Mouse (Mus musculus) common myeloid progenitor, adult 5-6 weeks (primary cell): ENCODE data around the gene Frmd4a. TPM values are rescaled to one million over a fixed set of nuclear protein-coding genes. Genes with fewer than 3 reads are reported as not detected.
"Not testable (repeated sequence)": the region's sequence is repeated elsewhere in the genome, so short reads cannot be mapped to it uniquely, and the experiment has no call there.

Source experiments
- ATAC-seq: replicated peaks from 2 replicates; pipeline ENCODE4 v1.8.0; 2016; ENCODE audit warnings: low read depth, mild to moderate bottlenecking, moderate TSS enrichment, inconsistent platforms; ENCODE audit not compliant: poor library complexity, severe bottlenecking
- total RNA-seq: library from RNA; stranded (forward); fragments of 200-1000, 187-1606 nt; gene quantifications from 2 replicates; pipeline ENCODE4 v1.2.3, GENCODE M21; 2017

The Frmd4a gene
- total RNA-seq, 1 experiment from 2014 or later = 26.3 TPM

DNA sequence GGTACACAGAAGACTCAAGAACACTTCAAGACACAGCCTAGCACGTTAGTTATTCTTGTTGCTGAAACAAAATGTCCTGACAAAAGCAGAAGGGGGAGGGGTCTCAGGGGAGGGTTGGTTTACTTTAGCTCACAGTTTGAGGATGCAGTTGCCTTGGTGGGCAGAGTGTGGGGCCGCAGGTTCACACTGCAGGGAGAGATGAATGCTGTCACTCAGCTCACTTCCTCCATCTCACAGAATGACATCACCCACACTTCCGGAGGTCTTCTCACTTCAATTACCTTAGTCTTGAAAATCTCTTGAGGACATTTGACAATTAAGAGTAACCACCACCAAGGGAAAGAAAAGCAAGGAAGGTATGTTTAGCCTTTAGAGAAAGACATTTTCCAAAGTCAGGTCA lies 574.1 kb downstream of the Frmd4a start:
- ATAC-seq = no peak

DNA sequence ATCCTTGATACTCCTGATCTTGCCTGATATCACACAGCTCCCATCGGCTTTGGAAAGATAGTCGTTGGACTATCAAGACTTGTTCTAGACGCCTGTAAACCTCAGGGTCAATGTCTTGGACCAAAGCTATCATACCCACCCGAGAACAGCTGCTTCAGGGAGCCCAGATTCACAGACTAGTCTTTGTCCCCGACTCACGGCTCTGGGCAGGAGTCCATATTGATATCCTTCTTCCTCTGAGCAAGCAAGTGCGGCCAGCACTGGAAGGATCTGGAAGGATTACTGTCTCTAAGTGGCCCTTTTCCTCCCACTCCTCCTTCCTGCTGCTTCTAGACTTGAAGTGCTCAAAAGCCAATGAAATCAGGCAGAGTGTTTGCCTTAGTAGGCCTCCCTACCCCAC lies 575.1 kb downstream of the Frmd4a start:
- ATAC-seq = no peak

DNA sequence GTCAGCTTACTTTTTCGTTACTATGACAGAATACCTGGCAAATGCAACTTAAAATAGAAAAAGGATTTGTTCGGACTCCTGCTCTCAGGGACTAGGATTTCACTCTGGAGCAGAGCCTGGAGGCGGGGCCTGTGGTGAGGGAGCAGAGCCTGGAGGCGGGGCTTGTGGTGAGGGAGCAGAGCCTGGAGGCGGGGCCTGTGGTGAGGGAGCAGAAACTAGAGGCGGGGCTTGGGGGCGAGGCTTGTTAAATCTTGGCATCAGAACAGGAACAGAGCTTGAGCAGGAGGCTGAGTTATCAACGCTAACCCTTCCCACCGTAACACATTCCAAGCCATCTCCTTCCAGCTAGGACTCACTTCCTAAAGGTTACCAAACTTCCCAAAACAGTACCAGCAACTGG lies 575.9 kb downstream of the Frmd4a start:
- peak; percentile 96 for ATAC-seq

DNA sequence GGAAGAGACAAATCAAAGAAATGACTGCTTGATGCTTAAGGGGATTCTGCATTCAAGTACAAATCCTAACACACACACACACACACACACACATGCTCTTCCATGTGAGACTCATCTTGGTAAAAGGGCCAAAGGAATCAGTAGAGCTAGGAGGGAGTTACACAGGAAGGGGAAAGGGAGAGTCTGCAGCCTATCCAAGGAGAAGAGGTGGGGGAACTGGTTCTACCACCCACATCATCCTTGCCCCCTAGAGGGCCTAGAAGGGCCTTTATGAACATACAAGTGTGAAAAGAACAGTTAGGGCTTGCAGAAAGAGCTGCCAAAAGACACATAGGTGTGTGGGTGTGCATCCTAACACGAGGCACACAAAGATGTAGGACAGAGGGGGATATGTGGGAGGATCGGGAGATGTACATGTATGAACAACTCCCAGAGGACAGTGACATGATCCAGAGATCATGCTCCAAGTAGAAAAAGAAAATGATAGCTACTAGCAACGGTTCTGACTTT lies 576.4 kb downstream of the Frmd4a start:
- ATAC-seq = no peak

DNA sequence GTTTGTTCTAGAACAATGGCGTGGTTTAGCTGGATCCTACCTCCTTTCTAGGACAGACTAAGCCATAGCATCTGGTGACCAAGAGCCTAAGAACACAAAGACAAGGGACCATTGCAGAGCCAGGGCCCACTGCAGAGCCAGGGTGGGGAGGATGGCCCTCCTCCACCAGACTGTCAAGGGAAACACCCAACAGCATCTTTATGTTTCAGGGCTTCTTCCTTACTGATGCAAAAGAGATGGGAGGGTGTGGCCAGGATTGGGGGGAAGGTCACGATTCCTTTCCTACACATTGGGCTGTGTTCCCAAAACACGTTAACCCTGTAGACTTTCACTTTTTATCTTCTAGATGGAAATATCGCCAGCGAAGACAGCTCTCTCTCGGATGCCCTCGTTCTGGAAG lies 579.5 kb downstream of the Frmd4a start:
- no peak for ATAC-seq

DNA sequence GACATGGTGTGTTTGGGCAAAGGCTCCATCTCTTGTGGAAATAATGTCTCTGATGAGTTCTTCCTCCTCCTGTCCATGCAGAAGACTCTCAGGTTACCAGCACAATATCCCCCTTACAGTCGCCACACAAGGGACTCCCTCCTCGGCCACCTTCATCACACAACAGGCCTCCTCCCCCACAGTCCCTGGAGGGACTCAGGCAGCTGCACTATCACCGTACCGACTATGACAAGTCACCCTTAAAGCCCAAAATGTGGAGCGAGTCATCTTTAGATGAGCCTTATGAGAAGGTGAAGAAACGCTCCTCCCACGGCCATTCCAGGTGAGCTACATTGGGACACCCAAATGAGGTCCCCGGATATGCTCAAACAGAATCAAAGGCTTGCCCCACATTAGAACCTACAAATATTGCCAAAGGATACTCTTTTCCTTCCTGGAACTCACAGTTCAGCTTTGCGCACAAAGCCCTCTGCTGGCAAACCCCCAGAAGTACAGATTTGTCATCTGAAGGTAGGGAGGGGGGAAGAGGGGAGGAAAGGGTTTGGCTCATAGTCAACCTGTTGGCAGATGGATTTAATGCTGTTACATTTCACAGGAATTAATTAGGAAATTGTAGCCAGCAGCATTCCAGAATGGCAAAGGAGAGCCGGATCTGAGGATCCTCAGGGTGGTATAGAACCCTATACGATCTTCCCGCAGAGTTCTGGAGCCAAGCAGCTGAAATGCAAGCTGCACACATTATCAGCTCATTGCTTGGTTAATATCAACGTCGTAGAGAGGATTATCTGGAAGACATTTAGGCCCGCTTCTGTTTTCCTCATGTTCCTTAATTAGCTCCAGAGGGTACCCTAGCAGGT lies 583.7 kb downstream of the Frmd4a start:
- peak; percentile 80 for ATAC-seq

DNA sequence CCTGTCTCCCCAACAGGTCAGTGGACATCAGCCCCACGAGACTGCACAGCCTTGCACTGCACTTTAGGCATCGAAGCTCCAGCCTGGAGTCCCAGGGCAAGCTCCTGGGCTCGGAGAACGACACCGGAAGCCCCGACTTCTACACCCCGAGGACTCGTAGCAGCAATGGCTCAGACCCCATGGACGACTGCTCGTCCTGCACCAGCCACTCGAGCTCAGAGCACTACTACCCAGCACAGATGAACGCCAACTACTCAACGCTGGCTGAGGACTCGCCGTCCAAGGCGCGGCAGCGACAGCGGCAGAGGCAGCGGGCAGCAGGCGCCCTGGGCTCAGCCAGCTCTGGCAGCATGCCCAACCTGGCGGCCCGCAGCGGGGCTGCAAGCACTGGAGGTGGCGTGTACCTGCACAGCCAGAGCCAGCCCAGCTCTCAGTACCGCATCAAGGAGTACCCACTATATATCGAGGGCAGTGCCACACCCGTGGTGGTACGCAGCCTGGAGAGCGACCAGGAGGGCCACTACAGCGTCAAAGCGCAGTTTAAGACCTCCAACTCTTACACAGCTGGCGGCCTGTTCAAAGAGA lies 585.9 kb downstream of the Frmd4a start:
- ATAC-seq = no peak

DNA sequence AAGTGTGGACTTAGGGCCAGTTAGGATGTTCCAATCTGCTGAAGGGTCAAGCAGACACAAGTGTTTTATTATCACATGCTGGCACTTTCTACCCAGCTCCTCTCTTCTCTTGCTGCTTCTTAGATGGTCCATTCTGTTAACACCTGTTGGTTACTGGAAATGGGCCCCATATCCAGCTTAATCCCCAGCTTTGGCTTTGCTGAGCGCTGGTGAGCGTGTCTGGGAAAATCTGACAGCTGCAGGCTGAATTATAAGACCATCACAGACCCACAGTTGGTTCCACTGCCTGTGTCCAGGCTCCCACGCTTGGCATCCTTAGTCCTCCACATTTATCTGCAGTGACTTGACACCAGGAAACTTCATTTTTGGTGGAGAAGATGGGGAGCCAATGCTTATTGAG lies 589.0 kb downstream of the Frmd4a start:
- ATAC-seq = no peak

DNA sequence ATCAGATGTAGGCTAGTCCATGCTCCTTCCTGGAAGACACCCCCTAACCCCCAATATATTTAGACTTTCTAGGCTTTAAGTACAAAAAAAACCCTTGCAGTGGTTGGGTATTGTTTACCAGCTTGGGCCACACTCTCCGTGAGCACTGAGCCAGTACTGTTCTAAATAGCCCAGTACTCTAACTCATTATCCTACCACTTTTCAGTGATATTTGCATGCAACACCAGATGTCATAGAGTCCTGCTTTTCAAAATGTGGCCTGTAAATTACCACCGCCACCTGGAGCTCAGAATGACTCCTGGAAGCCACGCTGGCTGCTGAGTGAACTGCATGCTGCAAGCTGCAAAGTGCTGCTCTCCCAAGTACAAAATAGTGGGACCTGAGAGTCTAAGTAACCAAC lies 590.7 kb downstream of the Frmd4a start:
- no peak for ATAC-seq

DNA sequence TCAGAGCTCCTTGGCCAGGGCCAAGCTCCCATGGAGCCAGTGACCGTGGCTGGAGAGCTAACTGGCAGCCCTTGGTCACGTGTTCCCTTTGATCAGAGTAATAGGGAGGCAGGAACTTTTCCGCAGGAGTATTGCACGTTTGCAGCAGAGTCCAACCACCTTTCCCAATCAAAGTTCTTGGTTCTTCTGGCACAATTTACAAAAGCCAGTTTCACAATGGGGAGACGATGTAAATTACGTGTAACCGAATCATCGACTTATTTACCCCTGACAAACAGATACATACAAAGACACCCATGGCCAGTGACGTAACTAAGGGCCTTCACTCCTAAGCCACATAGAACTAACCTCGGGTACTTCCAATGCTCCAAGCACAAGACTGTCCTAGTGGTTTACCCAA lies 591.9 kb downstream of the Frmd4a start:
- ATAC-seq = no peak

DNA sequence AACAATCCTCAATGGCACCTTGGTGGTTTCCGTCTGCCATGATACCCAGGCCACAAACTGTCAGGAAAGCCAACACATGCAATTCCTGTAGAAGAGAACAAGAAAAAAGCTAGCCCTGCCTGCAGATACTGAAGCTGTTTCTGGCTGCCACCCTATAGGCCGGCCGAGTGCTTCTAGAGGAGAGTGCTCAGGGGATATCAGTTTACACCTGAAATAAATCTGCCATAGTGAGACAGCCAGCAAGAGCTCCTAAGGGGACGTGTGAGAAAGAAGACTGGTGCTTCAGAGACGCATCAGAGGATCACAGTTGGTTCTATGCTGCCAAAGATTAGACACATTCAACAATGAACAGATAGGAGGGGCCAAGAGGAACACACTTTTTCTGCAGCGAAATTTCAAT lies 593.8 kb downstream of the Frmd4a start:
- no peak for ATAC-seq

DNA sequence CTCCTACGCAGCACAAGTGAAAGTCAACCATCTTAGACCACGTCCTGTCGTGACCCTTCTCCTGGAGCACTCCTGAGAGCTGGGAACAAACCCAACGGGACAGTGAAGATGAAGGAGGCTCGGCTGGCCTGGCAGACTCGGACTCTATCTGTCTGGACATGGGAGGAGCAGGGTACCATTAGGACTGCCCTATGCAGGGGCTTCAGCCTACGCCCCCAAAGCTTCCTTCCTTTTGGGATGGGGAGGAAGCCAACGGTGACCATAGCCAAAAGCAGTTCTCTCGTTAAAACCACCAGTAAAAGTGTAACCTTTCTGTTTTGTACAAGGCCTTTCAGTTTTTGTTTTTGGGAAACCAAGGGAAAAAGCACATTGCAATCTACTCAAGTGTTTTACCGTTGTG lies 594.2 kb downstream of the Frmd4a start:
- ATAC-seq = no peak

DNA sequence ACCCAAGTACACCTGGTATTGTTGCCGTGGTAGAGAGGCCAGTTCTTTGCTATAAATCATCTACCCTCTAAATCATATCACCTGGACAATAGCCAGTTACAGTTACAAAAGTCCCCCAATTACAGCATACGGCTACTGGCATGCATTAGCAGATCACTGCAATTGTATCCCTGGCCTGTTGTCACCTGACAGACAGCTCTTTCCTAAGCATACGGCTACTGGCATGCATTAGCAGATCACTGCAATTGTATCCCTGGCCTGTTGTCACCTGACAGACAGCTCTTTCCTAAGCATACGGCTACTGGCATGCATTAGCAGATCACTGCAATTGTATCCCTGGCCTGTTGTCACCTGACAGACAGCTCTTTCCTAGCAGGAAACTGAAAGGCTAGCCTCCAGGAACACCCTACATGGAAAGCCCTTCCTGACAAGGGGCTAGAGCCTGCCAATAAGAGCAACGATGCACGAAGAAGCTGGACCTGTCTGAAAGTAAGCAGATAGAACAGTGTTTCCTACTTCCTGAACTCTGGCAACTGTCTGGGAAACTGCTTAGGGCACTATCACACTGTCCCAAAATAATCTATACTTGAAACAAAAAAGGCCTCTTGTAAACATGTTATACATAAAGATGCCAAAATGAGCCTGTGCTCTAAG lies 596.9 kb downstream of the Frmd4a start:
- not testable (repeated sequence) for ATAC-seq

DNA sequence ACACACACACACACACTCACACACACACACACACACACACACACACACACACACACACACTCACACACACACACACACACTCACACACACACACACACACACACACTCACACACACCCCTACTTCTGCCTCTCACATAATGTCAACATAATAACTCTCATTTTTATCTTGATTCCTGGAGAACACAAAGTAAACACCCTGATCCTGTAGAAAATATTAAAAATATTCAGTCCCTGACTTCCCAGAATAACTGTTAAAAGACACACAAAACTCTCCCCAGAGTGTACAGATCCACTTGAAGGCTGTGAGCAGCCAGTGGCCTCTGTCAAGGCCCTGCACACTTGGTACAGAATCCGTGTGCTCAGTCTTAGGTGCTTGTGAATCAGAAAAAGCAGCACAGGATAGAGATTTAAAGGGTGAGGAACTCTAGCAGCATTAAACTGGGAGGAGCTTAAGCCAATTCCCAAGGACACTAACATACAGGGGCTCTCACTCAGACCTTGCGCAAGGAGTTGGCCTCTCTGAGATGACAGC lies 597.6 kb downstream of the Frmd4a start:
- no peak for ATAC-seq

DNA sequence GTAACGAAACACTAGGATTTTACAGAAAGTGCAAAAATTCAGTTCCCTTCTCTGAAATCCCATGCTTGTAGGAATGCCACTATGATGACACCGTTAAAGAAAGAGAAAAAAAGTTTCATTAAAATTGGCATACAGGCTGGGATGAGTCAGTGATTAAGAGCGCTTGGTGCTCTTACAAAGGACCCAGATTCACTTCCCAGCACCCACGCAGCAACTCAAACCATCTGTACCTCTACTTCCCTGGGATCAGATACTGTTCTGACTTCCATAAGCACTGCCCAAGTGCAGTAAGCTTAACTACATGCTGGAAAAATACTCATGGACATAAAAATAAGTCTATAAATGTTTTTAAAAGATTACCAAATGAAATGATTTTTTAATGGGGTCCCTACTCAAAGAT lies 599.5 kb downstream of the Frmd4a start:
- ATAC-seq = no peak

DNA sequence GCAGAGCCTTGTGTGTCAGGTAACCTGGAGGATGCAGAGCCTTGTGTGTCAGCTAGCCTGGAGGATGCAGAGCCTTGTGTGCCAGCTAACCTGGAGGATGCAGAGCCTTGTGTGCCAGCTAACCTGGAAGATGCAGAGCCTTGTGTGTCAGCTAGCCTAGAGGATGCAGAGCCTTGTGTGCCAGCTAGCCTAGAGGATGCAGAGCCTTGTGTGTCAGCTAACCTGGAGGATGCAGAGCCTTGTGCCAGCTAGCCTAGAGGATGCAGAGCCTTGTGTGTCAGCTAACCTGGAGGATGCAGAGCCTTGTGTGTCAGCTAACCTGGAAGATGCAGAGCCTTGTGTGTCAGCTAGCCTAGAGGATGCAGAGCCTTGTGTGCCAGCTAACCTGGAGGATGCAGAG lies 601.6 kb downstream of the Frmd4a start:
- not testable (repeated sequence) for ATAC-seq

DNA sequence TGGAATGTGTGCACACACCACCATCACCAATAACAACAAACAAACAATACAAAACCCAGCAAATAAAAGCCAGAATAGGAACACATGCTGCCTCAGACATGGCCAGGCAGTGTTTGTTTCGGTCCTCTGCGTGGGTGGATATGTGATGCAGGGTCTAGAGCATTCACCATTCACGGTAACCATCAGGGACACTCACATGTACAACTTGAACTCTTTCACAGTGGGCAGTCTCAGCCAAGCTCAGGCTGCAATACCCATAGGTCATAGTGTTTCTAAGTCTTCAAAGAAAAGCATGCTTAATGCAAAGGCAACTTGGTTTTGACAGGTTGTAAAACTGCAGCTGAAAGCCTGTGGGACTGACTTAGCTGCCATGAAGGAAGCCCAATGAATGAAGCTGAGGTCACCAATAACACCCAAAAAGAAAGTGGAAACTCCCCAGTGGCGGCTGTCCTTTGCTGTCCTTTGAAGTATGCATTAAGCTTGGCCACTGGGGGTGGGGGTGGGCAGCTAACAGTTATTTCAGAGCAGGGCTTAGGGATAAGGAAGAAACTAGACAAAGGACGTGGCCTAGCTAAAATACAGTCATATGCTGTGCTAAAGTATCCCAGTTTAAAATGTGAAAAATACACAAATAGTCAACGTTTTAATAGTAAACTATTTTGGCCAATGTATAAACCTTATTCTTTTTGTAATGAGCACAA lies 602.5 kb downstream of the Frmd4a start:
- no peak for ATAC-seq

DNA sequence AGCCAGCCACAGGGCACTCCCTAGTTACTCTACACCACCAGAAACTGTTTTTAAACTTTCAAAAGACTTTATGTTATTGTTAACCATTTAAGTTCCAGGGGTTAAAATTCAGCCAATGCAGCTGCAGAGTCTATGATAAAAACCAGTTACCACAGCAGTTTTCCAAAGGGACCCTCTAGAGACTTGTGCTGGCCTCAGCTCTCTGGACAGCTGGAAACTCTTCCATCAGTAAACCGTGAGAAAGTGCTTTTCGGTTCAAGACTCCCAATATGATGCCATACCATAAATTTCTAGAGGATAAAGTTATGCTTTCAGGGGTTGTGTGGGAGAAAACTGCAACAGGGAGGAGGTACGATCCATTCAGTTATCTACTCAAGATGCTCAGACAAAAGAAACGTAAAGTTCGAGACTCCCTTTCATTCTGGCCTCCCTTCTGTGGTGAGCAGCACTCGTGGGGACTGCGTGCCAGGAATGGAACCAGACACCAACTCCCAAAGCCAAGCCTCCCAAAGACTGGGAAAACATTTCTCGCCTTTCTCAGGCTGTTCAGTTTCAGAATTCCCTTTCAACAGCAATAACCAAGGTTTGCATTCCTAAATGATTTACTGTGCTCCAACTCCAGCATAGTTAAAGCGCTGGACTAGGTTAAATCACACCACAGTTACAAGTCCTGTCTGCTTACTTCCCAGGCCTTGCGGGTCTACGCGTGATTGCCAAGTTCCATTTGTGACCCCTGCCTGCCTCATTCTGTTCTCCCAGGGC lies 603.3 kb downstream of the Frmd4a start:
- ATAC-seq = no peak

DNA sequence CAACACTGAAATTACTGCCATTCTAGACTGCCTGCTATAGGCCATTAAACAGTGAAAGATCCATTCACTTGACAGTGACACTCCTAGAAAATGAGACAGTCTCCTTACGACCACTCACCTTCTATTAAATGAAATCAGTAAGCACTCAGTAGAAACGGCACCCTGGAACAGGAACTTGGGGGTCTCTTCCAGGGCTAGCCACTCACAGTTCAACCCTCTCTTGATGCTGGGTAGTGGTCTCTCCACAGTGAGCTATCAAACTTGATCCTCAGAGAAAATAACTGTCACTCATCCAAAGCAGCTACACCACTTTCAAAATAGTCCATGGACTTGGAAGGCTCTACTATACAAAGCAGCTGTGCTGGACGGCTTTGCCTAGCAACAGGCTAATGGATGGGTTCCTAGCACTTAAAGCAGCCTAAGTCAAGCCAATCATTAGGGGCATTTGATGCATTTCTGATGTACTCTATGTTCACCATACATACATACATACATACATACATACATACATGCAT lies 604.0 kb downstream of the Frmd4a start:
- no peak for ATAC-seq
